Mouse (Mus musculus) erythroblast, adult 5-6 weeks (primary cell): ENCODE measurements at regions not wholly inside any gene's neighbourhood (a gene's known extent, or its start where the extent isn't known, plus 50 kb on each side); places are given as distances from the start of the nearest gene placed in this dataset.
"Not testable (repeated sequence)": the region's sequence is repeated elsewhere in the genome, so short reads cannot be mapped to it uniquely, and the experiment has no call there.

ENCODE experiments used
- ATAC-seq: replicated peaks from 2 replicates; pipeline ENCODE4 v1.8.0; 2016; ENCODE audit warnings: moderate number of reproducible peaks, mild to moderate bottlenecking, moderate TSS enrichment, inconsistent platforms; ENCODE audit not compliant: poor library complexity, low FRiP score, severe bottlenecking

GRCm38 (mm10) chr2:78023916-78024685, 77.9 kb upstream of the Cwc22 start:
- ATAC-seq, result no peak

DNA sequence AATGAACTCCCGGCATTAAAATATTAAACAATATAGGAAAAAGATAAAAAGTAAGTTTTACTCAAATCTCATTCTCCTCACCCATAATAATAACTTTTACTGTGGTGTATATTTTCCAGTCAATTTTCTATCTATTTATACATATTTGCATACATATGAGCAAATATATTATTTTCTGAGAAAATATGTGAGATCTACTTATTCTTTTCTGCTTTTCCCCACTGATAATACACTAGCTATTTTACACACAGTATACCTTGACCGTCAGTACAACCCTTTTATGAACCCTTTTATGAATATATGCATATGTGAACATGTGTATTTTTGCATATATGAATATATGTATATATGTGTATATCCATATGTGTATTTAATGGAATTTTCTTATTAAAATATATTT, 77.2 kb upstream of the Cwc22 start:
- ATAC-seq, result no peak

DNA sequence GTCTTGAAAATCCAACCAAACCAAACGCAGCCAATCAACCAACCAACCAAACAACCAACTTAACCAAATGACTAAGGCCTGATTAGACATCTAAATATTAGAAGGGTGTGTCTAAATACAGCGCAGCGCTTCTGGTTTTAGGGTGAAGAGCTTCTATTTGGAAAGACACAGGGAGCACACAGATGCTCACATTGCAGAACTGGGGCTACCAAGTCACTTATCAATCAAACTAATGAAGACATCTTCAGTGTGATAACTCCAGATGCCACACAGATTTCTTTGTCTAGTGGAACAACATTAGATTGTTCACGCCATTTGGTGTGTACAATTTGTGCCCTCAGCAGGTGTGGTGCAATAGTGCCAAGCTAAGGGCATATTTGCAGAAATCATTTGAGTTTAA, 76.6 kb upstream of the Cwc22 start:
- ATAC-seq, result no peak

DNA sequence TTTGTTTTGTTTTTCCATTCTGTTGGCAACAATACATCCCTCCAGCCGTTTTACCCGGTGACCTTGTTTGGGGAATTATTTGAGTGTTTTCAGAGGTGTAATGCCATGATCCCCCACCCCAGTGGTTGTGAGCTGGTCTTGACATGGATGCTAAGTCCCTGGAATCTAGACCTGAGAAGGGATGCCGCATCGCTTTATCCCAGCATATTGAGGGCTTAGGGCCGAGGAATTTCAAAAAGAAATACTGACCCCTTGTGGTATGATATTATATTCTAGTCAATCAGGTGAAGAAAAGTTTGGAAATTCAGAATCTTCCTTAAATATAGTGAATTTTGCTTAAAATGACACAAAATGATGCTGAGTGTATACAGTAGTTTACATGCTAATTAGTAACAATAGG, 75.7 kb upstream of the Cwc22 start:
- no peak for ATAC-seq

DNA sequence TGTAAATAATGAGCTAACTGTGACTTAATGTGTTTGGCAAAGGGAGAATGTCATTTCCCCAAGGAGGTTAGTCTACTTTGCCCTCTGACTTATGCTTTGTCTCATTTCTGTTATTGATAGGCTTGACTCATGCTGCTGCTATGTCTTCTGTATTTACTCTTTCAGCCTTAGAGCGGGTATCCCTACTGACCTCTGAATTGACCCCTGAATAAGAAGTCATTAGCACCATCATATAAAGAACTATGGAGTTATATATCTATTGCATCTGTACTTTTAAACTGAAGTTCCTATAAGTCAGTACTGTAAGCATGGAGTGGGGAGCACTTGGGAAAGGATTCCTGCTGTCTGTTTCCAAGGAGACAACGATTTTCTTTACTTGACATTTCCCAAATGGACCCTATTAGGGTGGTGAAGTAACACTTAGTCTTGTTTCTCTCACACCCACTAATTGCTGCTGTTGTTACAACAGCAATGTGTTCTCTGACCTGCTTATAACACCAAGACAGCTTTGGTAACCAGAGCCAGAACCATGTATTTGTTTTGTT, 75.3 kb upstream of the Cwc22 start:
- ATAC-seq, result no peak

DNA sequence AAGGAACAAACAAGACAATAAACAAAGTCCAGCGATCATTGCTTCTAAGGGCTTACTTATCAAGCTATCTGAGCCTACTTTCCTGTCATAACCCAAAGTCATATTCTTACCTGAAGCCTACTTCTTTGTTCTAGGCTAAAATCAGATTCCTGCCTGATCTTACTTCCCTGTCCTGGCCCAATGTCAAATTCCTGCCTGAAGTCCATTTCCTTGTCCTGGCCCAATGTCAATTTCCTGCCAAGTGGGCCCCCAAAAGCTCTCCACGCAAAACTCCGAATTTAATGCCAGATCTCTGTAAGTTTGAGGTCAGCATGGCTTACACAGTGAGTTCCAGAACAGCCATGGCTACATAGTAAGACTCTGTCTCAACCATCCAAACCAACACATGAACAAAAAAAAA, 74.3 kb upstream of the Cwc22 start:
- no peak for ATAC-seq

DNA sequence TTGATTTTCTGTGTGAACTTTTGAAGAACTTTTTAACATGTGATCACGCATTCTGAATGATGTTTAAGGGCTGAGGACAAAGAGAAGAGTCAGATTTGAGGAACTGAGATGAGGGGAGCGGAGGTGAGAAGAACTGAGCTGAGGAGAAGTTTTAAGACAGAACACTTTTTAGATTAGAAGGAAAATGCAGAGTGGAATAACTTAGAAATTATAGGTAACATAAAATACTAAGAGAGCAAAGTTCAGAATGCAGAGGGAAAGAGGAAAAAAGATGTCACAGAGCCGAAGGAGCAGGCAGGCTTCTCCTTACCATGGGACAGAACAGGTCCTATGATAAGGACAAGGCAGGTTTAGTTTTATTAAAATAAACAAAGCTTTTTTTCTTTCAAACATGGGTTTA, 73.7 kb upstream of the Cwc22 start:
- no peak for ATAC-seq

- not testable (repeated sequence) for ATAC-seq
Observed at GRCm38 (mm10) chr2:78012441-78012840, 66.3 kb upstream of the Cwc22 start.

DNA sequence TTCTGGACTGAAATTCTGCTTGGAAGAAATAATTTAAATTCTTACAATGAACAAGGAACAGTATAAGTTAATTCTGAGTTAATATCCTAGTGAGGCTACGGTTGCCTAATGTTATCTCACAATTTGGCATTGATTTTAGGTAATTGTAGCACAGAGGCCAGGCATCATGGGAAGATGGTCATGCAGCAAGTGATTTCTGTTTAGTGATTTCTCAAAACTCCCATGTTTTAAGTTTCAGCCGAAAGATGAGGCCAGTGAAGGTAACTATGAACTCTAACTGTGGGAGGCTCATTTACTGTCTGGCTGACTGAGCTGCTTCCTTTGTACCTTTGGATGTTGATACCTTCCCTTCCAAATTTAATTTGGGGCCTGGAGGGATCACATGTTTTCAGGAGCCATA, 65.6 kb upstream of the Cwc22 start:
- no peak for ATAC-seq

GRCm38 (mm10) chr2:78011051-78011800, 65.1 kb upstream of the Cwc22 start:
- ATAC-seq, result no peak

- ATAC-seq, result no peak
Observed at GRCm38 (mm10) chr2:78010066-78010690, 64.0 kb upstream of the Cwc22 start.

GRCm38 (mm10) chr2:78008094-78008493, 61.9 kb upstream of the Cwc22 start:
- no peak for ATAC-seq

GRCm38 (mm10) chr2:78005402-78006021, 59.3 kb upstream of the Cwc22 start:
- ATAC-seq, result no peak

DNA sequence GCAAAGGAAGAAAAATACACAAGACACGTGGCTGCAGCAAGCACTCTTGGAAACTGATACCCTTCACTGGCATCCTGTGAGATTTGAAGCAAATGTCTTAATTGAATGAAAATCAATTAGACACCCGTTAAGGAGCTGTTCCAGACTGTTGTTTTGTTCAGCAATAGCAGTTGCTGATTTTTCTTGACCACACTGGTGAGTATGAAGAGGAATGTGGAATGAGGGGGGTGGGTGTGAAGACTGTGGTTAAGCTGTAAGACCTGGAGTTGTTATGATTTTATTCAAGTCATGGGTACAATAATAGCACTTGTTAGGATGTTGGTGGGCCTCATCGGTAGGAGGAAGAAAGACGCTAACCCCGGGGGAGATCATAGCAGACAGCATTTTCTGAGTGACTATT, 58.3 kb upstream of the Cwc22 start:
- ATAC-seq, result no peak
